Mouse (Mus musculus): ENCODE data around the gene Rsph6a. TPM values are rescaled to one million over a fixed set of nuclear protein-coding genes. Genes with fewer than 3 reads are reported as not detected.

Gene Rsph6a
- total and polyA plus RNA-seq, 2 experiments from 2014 or later: 0.57 TPM; not detected in 1

DNA sequence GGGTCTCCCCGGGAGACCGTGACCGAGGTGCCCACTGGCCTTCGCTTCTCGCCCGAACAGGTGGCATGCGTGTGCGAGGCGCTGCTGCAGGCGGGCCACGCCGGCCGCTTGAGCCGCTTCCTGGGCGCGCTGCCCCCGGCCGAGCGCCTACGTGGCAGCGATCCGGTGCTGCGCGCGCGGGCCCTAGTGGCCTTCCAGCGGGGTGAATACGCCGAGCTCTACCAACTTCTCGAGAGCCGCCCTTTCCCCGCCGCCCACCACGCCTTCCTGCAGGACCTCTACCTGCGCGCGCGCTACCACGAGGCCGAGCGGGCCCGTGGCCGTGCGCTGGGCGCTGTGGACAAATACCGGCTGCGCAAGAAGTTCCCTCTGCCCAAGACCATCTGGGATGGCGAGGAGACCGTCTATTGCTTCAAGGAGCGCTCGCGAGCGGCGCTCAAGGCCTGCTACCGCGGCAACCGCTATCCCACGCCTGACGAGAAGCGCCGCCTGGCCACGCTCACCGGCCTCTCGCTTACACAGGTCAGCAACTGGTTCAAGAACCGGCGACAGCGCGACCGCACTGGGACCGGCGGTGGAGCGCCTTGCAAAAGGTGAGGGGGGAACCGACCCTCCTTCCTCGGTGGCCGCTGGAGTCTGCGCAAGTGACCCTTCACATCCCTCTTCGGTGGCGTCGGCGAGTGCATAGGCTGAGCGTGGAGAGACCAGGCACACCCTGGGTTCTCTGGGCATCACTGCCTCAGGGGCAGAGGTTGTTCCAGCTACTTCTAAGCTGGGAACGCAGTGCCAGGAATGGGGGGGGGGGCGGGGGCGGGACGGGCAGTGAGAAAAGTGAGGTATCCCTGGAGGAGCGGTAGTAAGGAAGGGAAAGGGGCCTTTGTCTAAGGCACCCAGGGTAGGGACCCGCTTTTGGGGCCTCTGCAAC lies 40.6 kb downstream of the Rsph6a start:
- WGBS: 0% methylated on average over 82 of the region's 87 CpGs
- peak overlapping the region; percentile 98 for H3K4me2 ChIP-seq (ENCODE audit: low read depth, low read length, poor library complexity, severe bottlenecking)

DNA sequence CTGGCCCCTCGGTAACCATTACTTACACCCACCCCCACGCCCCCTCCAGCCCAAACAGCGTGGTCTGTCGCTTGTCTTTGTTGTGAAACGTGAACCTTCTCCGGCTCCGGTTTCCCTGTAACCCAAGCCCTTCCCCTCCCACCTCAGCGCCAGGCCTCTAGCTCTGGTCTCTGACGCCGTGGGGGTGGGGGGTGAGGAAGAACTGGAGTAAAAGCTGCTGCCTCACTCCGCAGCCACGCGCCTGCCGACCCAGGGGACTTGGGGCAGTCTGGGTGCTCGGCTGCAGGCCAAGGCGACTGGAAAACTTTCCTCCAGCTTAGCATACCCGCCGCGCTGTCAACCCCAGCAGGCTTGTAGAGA lies 41.2 kb downstream of the Rsph6a start:
- peak; percentile 37 for DNase-seq (ENCODE audit: low spot score)
- Histone ChIP-seq H3K4me3 (ENCODE audit: low read depth, low read length) (peak overlapping the region; percentile 48), H3K27ac (ENCODE audit: low read depth, low read length) (no peak overlapping the region), H3K4me1 (ENCODE audit: insufficient read depth, low read length) (peaks cover 14% of the 10 kb centered on the region), H3K36me3 (ENCODE audit: insufficient read depth, low read length) (peaks cover 7% of the 10 kb centered on the region; the same call in 1 of the 2 replicates), H3K27me3 (ENCODE audit: insufficient read depth, low read length) (peaks cover 8% of the 10 kb centered on the region), H3K9ac (replicated peaks; ENCODE audit: low read length, poor library complexity, severe bottlenecking) (peak overlapping the region; percentile 24; the same call in 1 of the 2 replicates), H3K9me3 (ENCODE audit: low read length) (no peaks in the 10 kb centered on the region), H3K4me2 (ENCODE audit: low read depth, low read length, poor library complexity, severe bottlenecking) (peak overlapping the region; percentile 98)
- no peak for ATAC-seq (ENCODE audit: low FRiP score)
- WGBS: 1% methylated on average over 19 of the region's 19 CpGs
- TF ChIP-seq CTCF (IDR thresholded peaks at IDR 0.05): no peak

More for the DNA sequence above, 40.6 kb downstream of the Rsph6a start:
- peaks cover 8% of the 10 kb centered on the region for H3K27me3 ChIP-seq (ENCODE audit: insufficient read depth, low read length)
- H3K27ac ChIP-seq (ENCODE audit: low read depth, low read length): peak overlapping the region; percentile 51
- ATAC-seq (ENCODE audit: low FRiP score) (no peak), DNase-seq (ENCODE audit: low spot score) (peak; percentile 23)
- H3K4me1 ChIP-seq (ENCODE audit: insufficient read depth, low read length): peaks cover 14% of the 10 kb centered on the region
- H3K9me3 ChIP-seq (ENCODE audit: low read length): no peaks in the 10 kb centered on the region
- H3K9ac ChIP-seq (replicated peaks; ENCODE audit: low read length, poor library complexity, severe bottlenecking): peak overlapping the region; percentile 55
- H3K36me3 ChIP-seq (ENCODE audit: insufficient read depth, low read length): peaks cover 7% of the 10 kb centered on the region; the same call in 1 of the 2 replicates
- TF ChIP-seq CTCF (IDR thresholded peaks at IDR 0.05): no peak
- peak overlapping the region; percentile 48 for H3K4me3 ChIP-seq (ENCODE audit: low read depth, low read length)

DNA sequence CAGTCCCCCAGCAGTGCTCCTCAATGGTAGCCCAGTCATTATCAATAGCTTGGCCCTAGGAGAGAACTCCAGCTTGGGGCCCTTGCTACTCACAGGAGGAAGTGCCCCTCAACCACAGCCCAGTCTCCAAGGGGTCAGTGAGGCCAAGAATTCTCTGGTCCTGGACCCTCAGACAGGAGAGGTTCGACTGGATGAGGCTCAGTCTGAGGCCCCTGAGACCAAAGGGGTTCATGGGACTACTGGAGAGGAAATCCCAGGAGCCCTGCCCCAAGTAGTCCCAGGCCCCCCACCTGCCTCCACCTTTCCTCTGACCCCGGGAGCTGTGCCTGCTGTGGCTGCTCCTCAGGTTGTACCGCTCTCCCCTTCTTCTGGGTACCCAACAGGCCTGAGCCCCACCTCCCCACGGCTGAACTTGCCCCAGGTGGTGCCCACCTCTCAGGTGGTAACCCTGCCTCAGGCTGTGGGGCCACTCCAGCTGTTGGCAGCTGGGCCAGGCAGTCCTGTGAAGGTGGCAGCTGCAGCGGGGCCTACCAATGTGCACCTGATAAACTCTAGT lies 42.0 kb downstream of the Rsph6a start:
- Histone ChIP-seq H3K27ac (ENCODE audit: low read depth, low read length) (no peak overlapping the region), H3K4me3 (ENCODE audit: low read depth, low read length) (no peak overlapping the region), H3K9me3 (ENCODE audit: low read length) (no peaks in the 10 kb centered on the region), H3K4me1 (ENCODE audit: insufficient read depth, low read length) (peaks cover 14% of the 10 kb centered on the region), H3K36me3 (ENCODE audit: insufficient read depth, low read length) (peaks cover 3% of the 10 kb centered on the region), H3K9ac (replicated peaks; ENCODE audit: low read length, poor library complexity, severe bottlenecking) (peak overlapping the region; percentile 36; the same call in 1 of the 2 replicates), H3K27me3 (ENCODE audit: insufficient read depth, low read length) (peaks cover 8% of the 10 kb centered on the region), H3K4me2 (ENCODE audit: low read depth, low read length, poor library complexity, severe bottlenecking) (peak overlapping the region; percentile 98; the same call in 1 of the 2 replicates)
- WGBS: 52% methylated on average over 5 of the region's 5 CpGs
- no peak for TF ChIP-seq CTCF (IDR thresholded peaks at IDR 0.05)
- no peak for DNase-seq (ENCODE audit: low spot score)
- ATAC-seq (ENCODE audit: low FRiP score): no peak

DNA sequence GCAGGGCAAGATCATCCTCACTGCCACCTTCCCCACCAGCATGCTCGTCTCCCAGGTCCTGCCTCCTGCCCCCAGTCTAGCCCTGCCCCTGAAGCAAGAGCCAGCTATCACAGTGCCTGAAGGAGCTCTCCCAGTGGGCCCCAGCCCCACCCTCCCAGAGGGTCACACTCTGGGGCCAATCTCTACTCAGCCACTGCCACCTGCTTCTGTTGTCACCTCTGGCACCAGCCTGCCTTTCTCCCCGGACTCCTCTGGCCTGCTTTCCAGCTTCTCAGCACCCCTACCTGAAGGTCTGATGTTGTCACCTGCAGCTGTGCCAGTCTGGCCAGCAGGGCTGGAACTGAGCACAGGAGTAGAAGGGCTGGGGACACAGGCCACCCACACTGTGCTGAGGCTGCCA lies 42.7 kb downstream of the Rsph6a start:
- Histone ChIP-seq H3K36me3 (ENCODE audit: insufficient read depth, low read length) (no peaks in the 10 kb centered on the region; the same call in none of the 2 replicates), H3K27ac (ENCODE audit: low read depth, low read length) (no peak overlapping the region), H3K9ac (replicated peaks; ENCODE audit: low read length, poor library complexity, severe bottlenecking) (no peak overlapping the region), H3K4me3 (ENCODE audit: low read depth, low read length) (no peak overlapping the region), H3K9me3 (ENCODE audit: low read length) (no peaks in the 10 kb centered on the region), H3K4me2 (ENCODE audit: low read depth, low read length, poor library complexity, severe bottlenecking) (no peak overlapping the region), H3K27me3 (ENCODE audit: insufficient read depth, low read length) (peaks cover 8% of the 10 kb centered on the region), H3K4me1 (ENCODE audit: insufficient read depth, low read length) (peaks cover 14% of the 10 kb centered on the region)
- TF ChIP-seq CTCF (IDR thresholded peaks at IDR 0.05): no peak
- DNase-seq (ENCODE audit: low spot score) (no peak), ATAC-seq (ENCODE audit: low FRiP score) (no peak)
- WGBS: 66% methylated on average over 2 of the region's 2 CpGs

DNA sequence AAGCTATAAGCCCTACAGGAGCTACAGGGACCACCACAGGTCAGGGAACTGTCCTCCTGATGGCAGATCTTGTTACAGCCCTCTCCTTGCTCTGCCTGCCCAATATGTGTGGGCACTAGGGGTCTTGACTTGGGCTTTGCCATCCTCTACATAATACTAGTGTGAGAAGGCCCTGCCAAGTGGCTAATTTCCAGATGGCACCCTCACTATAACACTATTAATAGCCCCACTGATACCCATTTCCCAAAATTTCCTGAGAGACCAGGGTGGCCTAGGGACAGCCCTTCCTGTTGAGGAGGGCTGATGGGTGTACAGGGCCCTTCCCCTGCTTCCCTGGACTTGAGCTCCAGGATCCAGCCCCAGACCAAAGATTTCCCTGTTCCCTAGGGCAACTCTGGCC lies 43.4 kb downstream of the Rsph6a start:
- peaks cover 14% of the 10 kb centered on the region for H3K4me1 ChIP-seq (ENCODE audit: insufficient read depth, low read length)
- H3K36me3 ChIP-seq (ENCODE audit: insufficient read depth, low read length): peaks cover 2% of the 10 kb centered on the region
- H3K27me3 ChIP-seq (ENCODE audit: insufficient read depth, low read length): peaks cover 8% of the 10 kb centered on the region
- H3K4me3 ChIP-seq (ENCODE audit: low read depth, low read length): no peak overlapping the region
- no peak overlapping the region for H3K27ac ChIP-seq (ENCODE audit: low read depth, low read length)
- no peak overlapping the region for H3K4me2 ChIP-seq (ENCODE audit: low read depth, low read length, poor library complexity, severe bottlenecking)
- H3K9ac ChIP-seq (replicated peaks; ENCODE audit: low read length, poor library complexity, severe bottlenecking): no peak overlapping the region
- H3K9me3 ChIP-seq (ENCODE audit: low read length): no peaks in the 10 kb centered on the region
- DNase-seq (ENCODE audit: low spot score) (no peak), ATAC-seq (ENCODE audit: low FRiP score) (no peak)
- TF ChIP-seq CTCF (IDR thresholded peaks at IDR 0.05): no peak

DNA sequence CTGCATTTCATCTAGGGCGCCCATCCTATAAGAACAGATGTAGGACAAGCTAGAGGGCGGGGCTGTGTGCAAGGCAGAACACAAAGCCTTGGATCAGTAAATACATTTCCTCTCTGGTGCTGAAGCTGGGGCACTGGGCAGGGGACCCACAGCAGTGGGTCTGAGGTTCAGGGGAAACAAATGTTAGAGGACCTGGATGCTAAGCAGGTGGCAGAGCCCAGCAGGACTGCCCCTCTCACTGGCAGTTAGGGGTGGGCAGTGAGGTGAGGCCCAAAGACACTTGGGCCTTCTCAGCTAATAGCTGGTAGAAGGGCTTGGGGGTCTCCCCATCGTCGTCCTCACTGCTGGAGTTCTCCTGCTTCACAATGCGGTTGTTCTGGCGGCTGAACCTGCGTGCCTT lies 44.3 kb downstream of the Rsph6a start:
- H3K27ac ChIP-seq (ENCODE audit: low read depth, low read length): no peak overlapping the region
- WGBS: 62% methylated on average over 7 of the region's 7 CpGs
- no peak for ATAC-seq (ENCODE audit: low FRiP score)
- no peak overlapping the region for H3K4me2 ChIP-seq (ENCODE audit: low read depth, low read length, poor library complexity, severe bottlenecking)
- DNase-seq (ENCODE audit: low spot score): no peak
- no peak overlapping the region for H3K9ac ChIP-seq (replicated peaks; ENCODE audit: low read length, poor library complexity, severe bottlenecking)
- H3K9me3 ChIP-seq (ENCODE audit: low read length): no peaks in the 10 kb centered on the region
- H3K4me1 ChIP-seq (ENCODE audit: insufficient read depth, low read length): peaks cover 14% of the 10 kb centered on the region
- H3K27me3 ChIP-seq (ENCODE audit: insufficient read depth, low read length): peaks cover 8% of the 10 kb centered on the region
- peaks cover 9% of the 10 kb centered on the region for H3K36me3 ChIP-seq (ENCODE audit: insufficient read depth, low read length)
- H3K4me3 ChIP-seq (ENCODE audit: low read depth, low read length): no peak overlapping the region
- TF ChIP-seq CTCF (IDR thresholded peaks at IDR 0.05): no peak

All from midbrain, postnatal 0 days (tissue).